Mouse (Mus musculus) 3134 (cell line): ENCODE data around the gene H2-Q4.
"Not testable (repeated sequence)": the region's sequence is repeated elsewhere in the genome, so short reads cannot be mapped to it uniquely, and the experiment has no call there.

Experiments used
- DNase-seq: peaks from one replicate; pipeline ENCODE4 v3.0.0-alpha.2; 2011; ENCODE audit warnings: low spot score; ENCODE audit not compliant: insufficient read length; ENCODE audit errors: extremely low read depth

H2-Q4 gene

GRCm38 (mm10) chr17:35419564-35419963, 40.1 kb downstream of the H2-Q4 start:
- not testable (repeated sequence) for DNase-seq

GRCm38 (mm10) chr17:35420206-35420810, 40.9 kb downstream of the H2-Q4 start:
- DNase-seq = not testable (repeated sequence)

- not testable (repeated sequence) for DNase-seq
These were observed 41.9 kb downstream of the H2-Q4 start for GRCm38 (mm10) chr17:35421331-35421730.

- DNase-seq = not testable (repeated sequence)
These were observed 42.9 kb downstream of the H2-Q4 start for GRCm38 (mm10) chr17:35422360-35422759.

GRCm38 (mm10) chr17:35423131-35423810, 43.9 kb downstream of the H2-Q4 start:
- not testable (repeated sequence) for DNase-seq

GRCm38 (mm10) chr17:35424106-35424505, 44.7 kb downstream of the H2-Q4 start:
- DNase-seq = not testable (repeated sequence)

GRCm38 (mm10) chr17:35424624-35425416, 45.4 kb downstream of the H2-Q4 start, which contains the start of gene H2-Q6:
Gene H2-Q6 (plus strand): TSS chr17:35424850.
- peak; percentile 21 for DNase-seq

GRCm38 (mm10) chr17:35425474-35425873, 46.1 kb downstream of the H2-Q4 start:
- DNase-seq = peak; percentile 34

GRCm38 (mm10) chr17:35428883-35429282, 49.5 kb downstream of the H2-Q4 start:
- DNase-seq = not testable (repeated sequence)

- not testable (repeated sequence) for DNase-seq
These were observed 51.3 kb downstream of the H2-Q4 start for GRCm38 (mm10) chr17:35430671-35431070.

GRCm38 (mm10) chr17:35432167-35432566, 52.8 kb downstream of the H2-Q4 start:
- not testable (repeated sequence) for DNase-seq

GRCm38 (mm10) chr17:35434836-35435235, 55.4 kb downstream of the H2-Q4 start:
- not testable (repeated sequence) for DNase-seq
